Mouse (Mus musculus) effector memory CD4-positive, alpha-beta T cell, adult 7 months (primary cell): ENCODE measurements around the gene Dnah5. TPM values are rescaled to one million over a fixed set of nuclear protein-coding genes. Genes with fewer than 3 reads are reported as not detected.

Source experiments
- polyA plus RNA-seq: library from polyadenylated mRNA; unstranded; fragments of 100-300 nt; shearing (Covaris generic); gene quantifications from one replicate; pipeline ENCODE4 v1.2.1, GENCODE M21; 2017

Gene Dnah5
- polyA plus RNA-seq, result 0.05 TPM

DNA sequence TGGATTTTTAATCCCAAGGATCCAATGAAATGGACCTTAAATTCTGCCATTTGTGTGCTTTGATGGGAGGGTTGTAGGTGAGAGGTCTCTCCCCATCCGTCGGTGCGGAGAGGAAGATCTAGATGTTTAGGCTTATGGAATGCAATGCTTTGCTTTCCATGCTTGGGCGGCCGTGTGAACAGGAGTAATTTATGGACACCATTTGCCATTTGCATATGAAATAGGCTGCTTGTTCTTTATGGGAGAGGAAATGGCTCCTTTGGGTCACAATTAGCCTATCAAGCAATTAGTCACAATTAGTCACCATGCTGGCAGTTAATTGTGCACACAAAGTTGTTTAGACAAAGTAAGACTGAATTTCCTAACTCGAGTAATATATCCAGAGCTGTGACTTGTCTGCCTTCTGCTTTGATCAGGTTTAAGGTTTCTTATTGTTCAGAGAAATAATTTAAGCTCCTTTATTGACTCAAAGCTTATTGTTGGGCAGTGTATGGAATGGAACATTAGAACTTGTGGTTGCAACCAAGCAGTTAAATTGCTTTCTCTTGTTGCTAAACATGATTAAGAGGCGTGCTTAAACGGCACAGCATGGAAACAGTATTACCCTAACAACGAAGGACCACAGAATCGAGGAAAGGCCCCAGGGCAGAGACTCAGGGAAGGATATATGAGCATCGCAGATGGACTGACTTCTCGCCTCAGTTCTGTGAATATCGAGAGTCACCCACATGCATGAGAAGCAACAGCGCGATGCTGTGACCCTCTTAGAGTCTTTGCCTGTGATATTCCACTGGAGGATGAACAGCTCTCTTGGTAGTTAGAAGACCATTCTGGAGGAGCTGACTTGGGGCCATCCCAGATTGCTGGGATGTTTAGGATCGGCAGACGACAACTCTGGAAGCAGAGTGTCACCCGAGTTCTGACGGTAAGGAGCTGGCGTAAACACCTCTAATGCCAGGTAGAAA lies at the start of gene Dnah5:
TSS of gene Dnah5 (plus strand) at position 642 of the 965 bp plus-strand sequence.

Other genes with a start within 250 kb of the Dnah5 start
- gene Trio, start 177.9 kb upstream of the Dnah5 start, polyA plus RNA-seq, result 8.5 TPM